Mouse (Mus musculus) retina, embryonic 14.5 days (tissue): ENCODE results near the gene Klk7.

ENCODE experiments used
- DNase-seq: peaks from one replicate; pipeline ENCODE4 v3.0.0-alpha.2; 2015; ENCODE audit warnings: low spot score

Klk7 gene

DNA sequence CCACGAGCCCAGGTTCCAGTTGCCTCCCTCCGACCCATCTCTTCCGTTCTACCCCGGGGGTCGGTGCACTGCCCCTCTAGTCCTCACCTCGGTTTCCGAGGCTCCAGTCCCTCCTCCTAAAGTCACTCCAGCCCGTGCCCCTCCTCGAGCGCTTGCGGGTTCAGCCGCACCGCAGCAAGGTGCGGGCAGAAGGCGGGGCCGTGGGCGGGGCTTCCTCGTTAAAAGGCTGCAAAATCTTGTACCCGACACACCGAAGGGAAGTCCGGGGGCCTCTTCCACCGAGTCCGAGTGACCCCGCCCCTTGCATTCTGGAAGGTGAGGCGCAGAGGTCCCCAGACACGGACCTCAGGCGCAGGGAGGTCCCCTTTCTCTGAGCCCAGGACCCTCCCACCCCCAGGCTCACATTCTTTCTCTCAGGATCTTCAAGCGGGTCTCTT, 13.7 kb upstream of the Klk7 start, which contains the start of gene Klk8:
Gene Klk8, plus strand, starts transcription at position 245 of the 437 bp plus-strand sequence.
- DNase-seq = peak; percentile 35

DNA sequence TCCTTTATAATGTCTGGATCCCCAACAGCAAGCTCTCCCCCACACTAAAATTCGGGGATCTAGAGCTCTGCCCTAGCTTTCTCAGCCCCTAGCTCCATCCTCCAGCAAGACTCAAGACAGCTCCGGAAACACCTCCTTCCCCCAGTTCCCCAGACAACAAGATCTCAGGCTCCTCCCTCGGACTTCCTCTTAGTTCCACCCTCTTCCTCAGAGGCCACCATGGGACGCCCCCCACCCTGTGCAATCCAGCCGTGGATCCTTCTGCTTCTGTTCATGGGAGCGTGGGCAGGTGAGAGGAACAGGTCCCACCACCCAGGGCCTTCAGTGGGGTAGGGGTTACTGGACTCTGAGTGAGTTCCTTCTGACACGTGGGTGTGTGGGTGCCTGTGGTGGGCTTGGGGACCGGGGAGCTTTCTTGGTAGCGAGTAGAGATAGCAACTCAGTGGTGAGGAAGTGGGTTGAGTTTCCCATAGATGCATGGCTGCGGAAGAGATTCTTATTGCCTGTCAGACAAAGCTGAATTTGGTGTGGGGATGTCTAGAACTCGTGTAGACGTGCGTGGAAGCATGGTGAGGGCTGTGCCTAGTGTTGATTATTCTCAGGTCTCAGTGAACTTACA, 13.1 kb upstream of the Klk7 start:
- peak; percentile 3 for DNase-seq

DNA sequence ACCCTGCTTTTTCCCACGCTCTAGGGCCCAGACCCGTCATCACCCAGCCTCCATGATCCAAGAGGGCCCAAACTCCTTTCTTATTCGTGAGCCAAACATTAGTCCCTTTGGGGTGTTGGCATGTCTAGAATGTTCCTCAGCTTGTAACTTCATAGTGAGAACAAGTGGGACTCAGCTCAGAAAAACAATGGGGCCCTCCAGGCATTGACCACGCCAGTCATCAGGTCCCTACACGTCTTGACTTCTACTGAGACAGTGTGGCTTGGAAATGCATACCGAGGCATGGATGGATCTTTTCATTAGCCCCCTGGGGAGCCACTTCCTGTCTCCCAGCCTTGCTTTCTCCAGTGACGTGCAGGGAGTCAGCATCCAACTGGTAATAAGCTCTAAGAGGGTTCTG, 11.2 kb upstream of the Klk7 start:
- DNase-seq = no peak

DNA sequence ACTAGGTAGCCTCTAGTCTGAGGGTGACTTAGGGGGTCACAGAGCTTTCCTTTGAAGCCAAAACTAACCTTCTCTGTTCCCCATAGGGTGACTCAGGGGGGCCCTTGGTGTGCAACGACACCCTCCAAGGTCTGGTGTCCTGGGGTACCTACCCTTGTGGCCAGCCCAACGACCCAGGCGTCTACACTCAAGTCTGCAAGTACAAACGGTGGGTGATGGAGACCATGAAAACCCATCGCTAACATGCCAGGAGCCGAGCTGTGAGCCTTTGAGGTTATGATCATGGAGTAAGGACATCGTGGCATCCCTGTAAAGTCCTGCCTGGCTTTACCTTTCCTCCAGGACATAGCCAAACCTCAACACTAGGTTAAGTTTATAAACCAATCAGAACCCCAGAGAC, 4.1 kb downstream of the Klk7 start:
- no peak for DNase-seq

DNA sequence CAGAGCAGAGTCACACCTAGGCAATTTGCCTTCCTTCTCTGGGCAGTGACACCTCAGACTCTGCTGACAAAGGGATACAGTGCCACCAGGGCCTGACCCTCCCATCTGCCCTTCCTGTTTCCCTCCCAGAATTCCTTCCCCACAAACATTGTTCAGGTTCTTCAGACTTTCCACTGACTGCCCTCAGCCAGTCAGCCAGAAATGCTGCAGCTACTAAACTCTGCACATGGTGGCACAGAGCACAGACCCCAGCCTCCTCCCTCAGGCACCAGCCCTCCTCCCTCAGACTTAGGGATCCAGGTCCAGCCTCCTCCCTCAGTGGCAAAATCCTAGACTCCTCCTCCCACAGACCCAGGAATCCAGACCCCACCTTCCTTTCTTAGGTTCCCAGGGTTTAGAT, 5.7 kb downstream of the Klk7 start:
- DNase-seq = no peak

DNA sequence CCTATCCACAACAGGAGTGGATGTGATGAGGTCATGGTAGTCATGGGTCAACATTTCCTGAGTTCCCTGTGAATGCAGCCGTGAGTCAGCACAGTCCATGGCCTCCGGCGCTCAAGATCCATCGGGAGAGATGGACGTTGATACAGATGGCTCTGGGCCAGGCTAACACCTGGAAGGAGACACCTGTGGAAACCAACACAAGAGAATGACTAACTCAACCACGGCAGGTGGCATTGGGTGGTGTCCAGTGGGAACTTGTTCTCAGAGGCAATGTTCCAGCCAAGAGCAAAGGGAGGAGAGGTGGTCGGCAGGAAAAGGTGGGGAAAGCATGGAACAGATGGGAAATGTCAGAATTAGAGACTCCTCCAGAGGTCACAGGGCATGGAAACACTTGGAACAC, 10.5 kb downstream of the Klk7 start:
- DNase-seq = no peak

DNA sequence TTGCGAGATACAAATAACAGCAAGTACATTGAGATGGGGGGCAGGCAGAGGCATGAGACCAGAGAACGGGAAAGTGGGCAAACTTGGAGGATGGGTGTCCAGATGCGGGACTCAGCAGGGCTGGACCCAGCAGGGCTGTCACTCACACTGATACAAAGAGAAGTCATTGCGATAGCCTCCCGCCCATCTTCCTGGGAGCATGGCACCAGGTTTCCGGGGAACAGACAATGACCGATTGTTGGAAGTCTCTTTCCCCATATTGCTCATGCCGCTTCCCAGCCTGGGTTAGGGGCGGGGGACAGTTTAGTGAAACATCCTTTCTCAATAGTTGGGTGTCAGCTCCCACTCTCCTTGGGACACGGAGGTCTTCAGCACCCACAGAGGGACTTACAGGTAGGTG, 13.1 kb downstream of the Klk7 start, which contains the start of gene Klk6:
Gene Klk6, plus strand, starts transcription at position 301 of the 400 bp plus-strand sequence.
- DNase-seq = no peak

DNA sequence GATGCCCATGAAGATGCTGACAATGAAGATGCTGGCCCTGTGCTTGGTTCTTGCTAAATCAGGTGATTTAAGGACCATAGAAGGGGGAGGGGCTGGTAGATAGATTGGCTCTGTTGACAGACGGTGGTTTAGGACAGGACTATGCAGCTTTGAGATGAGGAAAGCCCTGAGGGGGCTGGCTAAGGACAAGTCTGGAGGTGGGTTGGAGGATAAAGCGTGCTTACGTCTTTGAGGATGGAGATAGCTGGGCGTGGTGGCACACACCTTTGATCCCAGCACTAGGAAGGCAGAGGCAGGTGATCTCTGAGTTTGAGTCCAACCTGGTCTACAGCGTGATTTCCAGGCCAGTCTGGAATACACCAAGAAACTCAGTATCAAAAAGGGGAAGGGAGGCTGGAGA, 15.0 kb downstream of the Klk7 start:
- no peak for DNase-seq

DNA sequence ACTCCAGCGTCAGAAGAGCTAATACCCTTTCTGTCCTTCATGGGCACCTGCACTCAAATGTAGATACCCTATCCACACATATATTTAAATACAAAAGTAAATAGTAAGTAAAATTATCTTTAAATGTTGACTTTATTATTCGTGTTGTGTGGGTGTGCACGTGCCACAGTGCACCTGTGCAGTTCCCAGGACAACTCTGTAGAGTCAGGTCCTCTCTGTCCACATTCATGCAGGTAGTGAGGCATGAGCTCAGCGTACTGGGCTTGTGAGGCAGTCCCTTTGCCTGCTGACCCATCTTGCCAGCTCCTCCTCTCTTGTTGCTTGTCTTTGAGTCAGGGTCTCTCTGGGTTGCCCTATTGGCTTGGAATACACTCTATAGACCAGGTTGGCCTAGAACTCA, 16.6 kb downstream of the Klk7 start:
- DNase-seq = no peak

DNA sequence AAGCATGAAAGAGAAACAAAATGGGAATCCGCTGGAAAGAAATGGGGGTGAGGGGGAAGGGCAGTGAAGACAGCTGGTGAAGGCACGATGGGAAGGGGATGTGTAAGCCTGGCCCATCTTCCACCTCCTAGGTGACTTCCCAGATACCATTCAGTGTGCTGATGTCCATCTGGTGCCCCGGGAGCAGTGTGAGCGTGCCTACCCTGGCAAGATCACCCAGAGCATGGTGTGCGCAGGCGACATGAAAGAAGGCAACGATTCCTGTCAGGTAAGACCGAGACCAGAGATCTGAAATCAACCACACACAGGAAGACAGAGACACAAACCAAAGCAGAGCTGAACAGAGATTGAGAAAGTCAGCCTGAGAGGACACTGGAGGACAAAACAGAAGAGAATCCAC, 17.9 kb downstream of the Klk7 start:
- no peak for DNase-seq

DNA sequence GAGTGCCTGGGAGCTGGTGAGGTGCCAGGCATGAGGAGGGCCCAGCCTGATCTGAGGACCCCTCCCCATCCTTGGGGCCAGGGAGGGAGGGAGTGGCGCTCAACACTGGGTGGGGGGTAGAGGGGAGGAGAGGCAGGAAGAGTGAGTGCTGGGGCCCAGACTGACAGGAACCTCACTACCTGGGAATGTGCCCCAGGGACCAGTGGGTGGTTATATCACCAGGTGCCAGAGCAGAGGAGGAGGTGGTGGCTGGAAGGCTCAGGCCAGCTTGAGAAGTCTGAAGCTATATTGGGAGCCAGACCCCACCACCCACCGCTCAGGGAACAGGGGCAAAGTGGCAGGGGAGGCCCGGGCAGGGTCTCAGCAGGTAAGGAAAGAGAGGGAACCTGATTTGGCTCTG, 30.6 kb downstream of the Klk7 start, which contains the start of gene Klk5:
Gene Klk5, plus strand, starts transcription at position 271 of the 400 bp plus-strand sequence.
- DNase-seq = no peak

DNA sequence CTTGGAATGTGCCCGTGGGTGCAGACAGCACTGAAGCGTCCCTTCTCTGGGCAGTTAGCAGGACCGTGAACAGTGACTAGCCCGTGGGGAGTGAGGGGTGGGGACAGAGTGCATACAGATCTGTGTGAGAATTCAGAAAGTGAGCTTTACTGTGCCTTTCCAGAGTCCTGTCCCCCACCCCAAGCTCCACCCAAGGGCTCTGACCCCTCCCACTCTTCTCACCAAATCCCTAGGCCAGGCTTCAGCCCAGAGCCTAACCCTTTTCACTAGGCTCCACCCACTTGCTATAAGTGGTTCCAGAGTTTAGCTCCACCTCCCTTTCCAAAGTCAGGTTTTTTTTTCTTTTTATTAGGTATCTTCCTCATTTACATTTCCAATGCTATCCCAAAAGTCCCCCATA, 32.7 kb downstream of the Klk7 start:
- DNase-seq = no peak

DNA sequence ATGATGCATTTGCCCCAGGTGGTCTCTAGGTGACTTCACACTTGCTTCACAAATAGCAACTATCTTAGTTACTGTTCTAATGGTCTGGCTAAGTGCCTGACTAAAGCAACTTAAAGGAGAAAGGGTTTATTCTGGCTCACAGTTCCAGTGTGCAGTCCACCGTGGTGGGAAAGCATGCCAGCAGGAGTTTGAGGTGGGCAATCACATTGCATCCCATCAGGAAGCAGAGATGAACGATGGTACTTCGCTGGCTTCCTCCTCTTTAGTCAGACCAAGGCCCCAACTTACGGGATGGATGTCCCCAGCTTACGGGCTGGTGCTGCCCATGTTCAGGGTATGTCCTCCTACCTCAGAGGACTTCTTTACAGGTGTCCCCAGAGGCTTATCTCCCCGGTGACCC, 40.5 kb downstream of the Klk7 start:
- no peak for DNase-seq

DNA sequence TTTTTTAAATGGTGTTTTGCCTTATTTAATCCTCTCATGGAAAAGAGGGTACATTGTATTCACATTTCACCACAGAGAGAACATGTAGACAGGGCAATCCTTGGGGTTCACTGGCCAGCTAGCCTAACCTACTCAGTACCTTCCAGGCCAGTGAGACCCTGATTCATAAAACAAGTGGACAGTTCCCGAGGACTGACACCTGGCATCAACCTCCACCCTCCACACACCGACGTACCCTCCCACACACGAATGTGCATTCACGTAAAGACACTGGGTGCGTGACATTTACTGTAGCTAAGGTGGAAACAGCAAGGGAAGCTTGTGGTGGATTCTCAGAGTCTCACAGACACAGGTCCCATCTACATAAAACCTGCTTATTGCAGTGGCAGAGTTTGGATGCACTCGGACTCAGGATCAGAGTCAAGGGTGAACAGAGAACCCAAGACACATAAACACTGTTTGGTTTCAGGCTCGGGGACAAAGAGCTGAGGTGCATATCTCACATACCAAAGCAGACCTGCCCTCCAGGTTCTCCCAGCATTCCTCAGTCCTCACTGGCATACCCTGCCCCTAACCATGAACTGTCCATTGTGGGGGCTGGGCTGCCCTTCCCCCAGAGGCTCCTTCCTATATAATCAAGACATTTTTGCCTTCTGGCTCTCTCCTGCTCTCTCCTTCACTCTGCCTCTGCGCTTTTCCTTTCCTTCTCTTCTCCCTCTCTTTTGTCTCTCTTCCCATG, 43.7 kb downstream of the Klk7 start:
- DNase-seq = no peak

DNA sequence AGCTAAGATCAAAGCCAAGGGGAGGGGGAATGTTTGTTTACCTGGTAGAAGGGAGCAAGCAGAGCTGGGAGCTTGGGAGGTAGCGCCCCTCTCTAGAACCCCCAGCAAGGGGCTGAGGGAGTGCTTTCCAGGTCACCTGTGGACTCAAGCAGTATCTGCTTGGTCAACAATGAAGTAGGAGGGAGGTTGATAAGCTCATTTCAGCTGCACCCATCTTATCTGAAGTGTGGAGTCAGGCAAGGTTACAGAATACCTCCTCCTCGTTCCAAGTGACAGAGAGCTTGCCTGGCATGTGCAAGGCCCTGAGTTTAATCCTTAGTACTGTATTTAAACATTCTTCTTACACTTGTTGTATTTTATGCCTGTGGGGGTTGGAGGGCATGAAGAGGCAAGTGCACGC, 44.6 kb downstream of the Klk7 start:
- DNase-seq = no peak

DNA sequence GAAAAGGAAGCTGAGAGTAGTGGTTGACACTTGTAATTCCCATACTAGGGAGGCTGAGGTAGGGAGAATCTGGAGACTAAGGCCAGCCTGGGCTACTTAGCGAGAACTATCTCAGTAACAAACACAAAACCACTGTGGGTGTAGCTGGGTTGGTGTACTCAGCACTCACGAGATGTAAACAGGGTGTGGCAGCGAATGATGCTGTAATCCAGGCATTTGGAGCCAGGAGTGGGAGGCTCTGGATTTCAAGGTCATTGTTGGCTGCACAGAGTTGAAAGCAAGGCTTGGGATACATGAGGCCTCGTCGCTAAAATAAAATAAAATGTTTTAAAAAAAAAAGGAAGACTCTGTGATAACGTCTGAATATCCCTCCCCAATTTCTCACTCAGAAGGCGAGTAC, 45.2 kb downstream of the Klk7 start:
- no peak for DNase-seq

DNA sequence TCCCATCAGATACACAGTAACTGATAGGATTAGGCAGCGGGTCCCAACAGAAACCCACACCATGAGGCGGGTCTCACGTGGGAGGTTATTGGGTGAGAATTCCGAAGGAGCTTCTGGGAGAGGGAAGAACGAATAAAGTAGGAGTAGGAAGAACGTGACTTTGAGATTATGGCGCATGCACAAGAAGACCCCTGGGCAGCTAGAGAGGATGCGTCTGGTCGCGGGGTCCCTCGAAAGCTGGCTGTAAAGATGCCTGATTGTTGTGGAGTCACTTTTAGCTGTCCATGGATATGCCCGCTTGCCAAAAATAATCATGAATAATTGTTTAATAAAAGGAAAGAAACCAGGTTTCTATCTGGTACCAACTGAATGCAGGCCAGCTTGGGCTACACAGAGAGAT, 46.4 kb downstream of the Klk7 start:
- no peak for DNase-seq

DNA sequence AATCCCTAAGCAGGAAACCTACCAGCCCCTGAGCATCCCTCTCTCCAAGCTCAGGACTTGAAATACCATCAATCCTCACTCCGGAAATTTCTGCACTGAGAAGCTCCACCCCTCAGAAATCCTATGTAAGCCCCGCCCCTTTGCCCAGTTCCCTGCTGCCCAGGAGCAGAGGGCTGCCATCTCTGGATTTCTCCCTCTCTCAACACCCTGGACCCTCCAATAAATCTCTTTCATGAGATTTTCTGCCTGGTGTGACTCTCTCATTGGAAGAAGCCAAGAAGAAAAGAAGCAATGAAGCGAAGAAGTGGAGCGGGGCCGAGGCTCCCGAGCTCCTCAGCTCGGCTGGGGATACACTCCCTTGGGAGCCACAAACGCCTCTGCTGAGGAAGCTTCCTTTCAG, 49.3 kb downstream of the Klk7 start:
- DNase-seq = peak; percentile 41
